Mouse (Mus musculus): ENCODE results near the gene Lrrc40. TPM values are rescaled to one million over a fixed set of nuclear protein-coding genes. Genes with fewer than 3 reads are reported as not detected.
"Not testable (repeated sequence)": the region's sequence is repeated elsewhere in the genome, so short reads cannot be mapped to it uniquely, and the experiment has no call there.

The Lrrc40 gene
- total RNA-seq, 2 experiments from 2014 or later, result 7.1 to 8.9 TPM

DNA sequence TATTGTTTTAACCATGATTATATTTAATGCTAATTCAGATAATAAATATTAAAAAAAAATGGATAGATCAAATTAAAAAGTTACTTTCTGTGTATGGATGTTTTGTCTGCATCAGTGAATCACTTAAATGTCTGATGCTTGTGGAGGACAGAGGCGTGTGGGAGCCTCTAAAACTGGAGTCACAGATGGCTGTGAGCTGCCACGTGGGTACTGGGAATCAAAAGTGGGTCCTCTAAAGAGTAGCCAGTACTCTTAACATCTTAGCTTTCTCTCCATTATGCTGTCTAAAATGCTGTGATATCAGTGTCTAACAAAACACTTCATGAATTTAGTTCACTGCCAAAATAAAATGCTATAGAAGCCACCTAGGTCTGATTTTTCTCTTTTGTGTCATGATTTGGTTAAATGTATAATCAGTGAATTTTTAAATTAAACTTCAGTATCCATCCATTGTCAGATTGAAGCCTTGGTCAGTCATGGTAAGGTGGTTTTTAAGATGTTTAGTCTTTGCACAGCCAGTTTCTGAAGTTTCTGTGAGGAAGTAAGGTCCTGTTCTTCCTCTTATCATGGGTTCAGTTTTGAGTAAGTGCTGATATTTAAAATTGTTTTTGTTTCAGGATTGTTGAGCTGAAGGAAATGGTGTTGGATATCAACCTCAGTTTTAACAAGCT, 24.3 kb downstream of the Lrrc40 start:
- intact Hi-C loops (cut with DNase I), result no loop called here
- no peak overlapping the region for H3K27ac ChIP-seq
- no peak for DNase-seq

DNA sequence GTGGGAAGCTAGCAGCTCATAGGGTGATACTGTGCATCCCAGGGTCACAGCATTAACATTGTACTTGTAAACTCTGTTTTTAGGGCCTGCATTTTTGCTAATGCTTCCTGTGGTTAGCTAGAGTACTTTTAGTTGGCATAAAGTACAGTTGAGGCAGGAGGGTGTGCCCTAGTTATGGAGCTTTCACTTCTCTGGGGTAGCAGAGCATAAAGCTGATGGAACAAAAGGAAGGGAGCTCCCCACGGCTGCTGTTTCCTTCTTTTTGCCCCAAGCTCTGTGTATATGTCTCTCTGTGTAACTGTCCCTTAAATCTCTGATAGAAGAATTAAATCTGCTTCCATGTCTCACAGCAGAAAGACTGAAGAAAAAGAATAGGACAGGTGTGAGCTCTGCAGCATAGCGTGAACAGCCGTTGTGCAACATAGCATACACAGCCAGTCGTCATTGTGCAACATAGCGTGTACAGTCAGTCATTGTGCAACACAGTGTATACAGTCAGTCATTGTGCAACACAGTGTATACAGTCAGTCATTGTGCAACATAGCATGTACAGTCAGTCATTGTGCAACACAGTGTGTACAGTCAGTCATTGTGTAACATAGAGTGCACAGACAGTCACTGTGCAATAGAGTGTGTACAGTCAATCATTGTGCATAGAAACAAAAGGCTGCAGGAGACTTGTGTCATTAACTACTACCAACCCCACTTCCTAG, 25.5 kb downstream of the Lrrc40 start:
- intact Hi-C loops (cut with DNase I), result no loop called here
- no peak for DNase-seq
- H3K4me3 ChIP-seq, result no peak overlapping the region
- no peak for TF ChIP-seq CTCF (IDR thresholded peaks at IDR 0.05)
- no peak overlapping the region for H3K27ac ChIP-seq

More for the DNA sequence above, 24.3 kb downstream of the Lrrc40 start:
- no peak for TF ChIP-seq CTCF (IDR thresholded peaks at IDR 0.05)
- no peak overlapping the region for H3K4me3 ChIP-seq

DNA sequence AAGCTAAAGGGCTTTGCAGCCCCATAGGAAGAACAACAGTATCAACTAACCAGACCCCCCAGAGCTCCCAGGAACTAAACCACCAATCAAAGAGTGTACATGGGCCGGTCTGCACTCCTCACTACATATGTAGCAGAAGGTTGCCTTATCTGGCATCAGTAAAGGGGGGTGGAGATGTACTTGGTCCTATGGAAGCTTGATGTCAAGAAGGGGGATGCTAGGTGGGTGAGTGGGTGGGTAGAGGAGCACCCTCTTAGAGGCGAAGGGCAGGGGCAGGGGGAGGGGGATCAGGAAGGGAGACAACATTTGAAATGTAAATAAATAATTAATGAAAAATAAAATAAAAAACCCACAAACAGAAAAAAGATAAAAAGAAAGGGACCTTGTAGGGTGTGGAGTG, 28.8 kb downstream of the Lrrc40 start:
- no peak for DNase-seq
- Histone ChIP-seq H3K27ac (no peak overlapping the region), H3K4me3 (no peak overlapping the region)
- no peak for TF ChIP-seq CTCF (IDR thresholded peaks at IDR 0.05)
- intact Hi-C loops (cut with DNase I), result no loop called here

DNA sequence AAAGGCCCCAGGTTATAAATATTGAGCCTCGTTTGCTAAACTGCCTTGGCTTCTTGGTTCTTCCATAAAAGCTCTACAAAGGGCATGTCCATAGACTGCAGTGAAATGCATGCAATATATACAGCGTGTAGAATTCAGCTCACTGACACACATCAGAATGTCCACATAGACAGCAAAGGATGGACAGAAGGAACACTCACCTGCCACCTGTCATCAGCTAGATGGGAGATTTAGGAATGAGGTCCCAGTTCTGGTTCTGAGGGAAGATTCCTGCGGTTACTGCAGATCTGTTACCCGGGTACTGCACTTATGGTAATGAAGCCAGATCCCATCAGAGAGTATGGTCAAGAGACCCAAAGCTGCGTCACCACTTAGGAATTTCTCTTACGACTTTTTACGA, 31.5 kb downstream of the Lrrc40 start:
- Histone ChIP-seq H3K4me3 (no peak overlapping the region), H3K27ac (no peak overlapping the region)
- no peak for DNase-seq
- TF ChIP-seq CTCF (IDR thresholded peaks at IDR 0.05), result no peak
- intact Hi-C loops (cut with DNase I), result no loop called here

DNA sequence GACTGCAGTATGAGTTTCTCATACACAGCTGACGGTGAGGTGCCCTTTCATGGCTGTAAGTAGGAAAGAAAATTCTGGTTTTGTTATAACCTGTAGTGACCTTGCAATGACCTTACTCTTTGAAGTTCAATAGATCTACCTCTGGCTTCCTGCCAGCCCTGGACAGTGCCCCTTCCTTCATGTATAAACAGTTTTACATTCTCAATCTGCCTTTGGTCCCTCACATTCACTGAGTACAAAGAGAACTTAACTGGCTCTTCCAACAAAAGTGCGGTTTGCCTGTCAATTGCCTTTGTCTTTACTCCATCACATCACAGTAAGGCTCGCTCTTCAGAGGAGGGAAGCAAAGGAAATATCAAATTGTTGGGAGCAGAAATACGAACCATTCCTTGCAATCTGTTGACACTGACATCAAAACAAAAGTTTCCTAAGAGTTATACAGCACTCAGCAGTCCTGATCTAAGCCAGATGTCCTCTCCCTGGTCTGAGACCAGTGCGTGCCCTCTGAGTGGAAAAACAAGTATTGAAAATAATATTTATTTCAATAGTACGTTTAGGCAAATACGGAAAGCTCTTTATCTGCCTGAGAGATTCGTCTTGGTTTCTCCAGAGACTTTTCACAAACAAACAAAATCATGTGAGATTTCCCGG, 32.3 kb downstream of the Lrrc40 start:
- intact Hi-C loops (cut with DNase I), result no loop called here

DNA sequence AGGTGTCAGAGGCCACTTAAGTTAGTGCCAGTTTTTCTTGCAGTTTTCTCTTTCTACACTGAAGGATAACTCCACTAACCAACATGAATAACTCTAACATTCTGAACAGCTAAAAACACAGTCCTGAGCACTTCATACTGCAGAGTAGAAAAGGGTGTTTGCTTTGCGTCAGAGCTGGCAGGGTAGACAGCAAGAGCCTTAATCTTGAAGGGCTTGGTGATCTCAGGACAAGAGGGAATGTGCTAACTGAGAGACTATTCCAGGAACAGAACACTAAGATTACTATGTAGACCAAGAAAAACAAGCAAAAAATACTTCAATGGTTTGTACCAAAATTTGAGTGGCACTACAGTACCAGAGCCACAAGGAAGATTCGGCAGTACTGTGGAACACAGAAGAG, 38.5 kb downstream of the Lrrc40 start:
- no peak for DNase-seq
- no peak overlapping the region for H3K4me3 ChIP-seq
- intact Hi-C loops (cut with DNase I), result no loop called here
- no peak for TF ChIP-seq CTCF (IDR thresholded peaks at IDR 0.05)
- no peak overlapping the region for H3K27ac ChIP-seq

More for the DNA sequence above, 32.3 kb downstream of the Lrrc40 start:
- Histone ChIP-seq H3K27ac (no peak overlapping the region), H3K4me3 (no peak overlapping the region)
- no peak for TF ChIP-seq CTCF (IDR thresholded peaks at IDR 0.05)
- DNase-seq, result no peak

DNA sequence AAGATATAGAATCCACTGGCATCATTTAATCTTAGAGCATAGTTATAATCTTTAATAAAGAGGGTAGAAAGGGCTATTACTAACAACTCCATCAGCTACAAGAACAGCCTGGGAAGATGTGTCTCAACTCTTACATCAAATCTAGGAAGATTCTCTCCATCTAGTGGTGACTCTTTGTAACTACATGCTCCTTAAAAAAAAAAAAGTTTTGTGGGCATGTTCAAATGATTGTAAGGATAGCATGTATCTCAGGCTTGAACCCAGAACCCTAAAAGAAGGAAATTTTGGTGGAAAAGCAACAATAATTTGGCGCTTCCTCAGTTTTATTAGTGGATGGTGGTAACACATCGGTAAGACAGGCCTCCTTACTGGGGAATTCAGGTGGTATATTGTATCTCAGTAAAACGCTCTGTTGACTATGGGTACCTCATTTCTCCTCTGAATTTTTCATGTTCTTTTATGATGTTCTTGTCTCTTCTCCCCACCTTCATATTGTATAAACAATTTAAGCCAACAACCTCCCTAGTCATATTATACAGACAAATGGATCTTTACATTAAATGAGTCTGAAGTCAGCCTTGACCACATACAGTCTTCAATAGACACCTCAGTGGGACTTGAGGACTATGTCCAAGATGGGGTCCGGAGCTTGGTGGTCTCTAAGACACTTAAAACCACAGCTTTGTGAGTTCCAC, 40.4 kb downstream of the Lrrc40 start:
- intact Hi-C loops (cut with DNase I), result loop anchor here (2.0 kb wide), 1 partner anchor 200 kb away; no protein-coding TSS in a partner anchor
- H3K27ac ChIP-seq, result no peak overlapping the region
- DNase-seq, result no peak
- H3K4me3 ChIP-seq, result no peak overlapping the region
- peak; percentile 75 for TF ChIP-seq CTCF (IDR thresholded peaks at IDR 0.05)

DNA sequence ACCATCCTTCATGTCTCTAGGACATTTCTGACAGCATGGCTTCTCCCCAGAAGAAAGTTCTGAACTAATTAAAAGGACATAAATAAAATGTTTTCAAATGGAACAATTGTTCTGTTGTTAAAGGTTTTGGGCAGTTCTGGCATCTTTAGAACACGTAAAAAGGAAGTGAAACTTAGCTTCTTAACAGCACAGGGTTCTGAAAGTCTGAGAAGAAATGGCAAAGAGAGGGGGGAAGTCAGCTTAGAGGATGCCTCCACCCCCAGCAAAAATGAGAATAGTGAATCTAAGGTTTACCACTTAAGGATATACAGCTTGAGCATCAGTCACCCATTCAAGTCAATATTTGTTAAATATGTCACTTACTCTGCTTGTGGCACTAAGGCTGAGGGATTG, 40.9 kb downstream of the Lrrc40 start:
- no peak overlapping the region for H3K4me3 ChIP-seq
- no peak for DNase-seq
- intact Hi-C loops (cut with DNase I), result loop anchor here (2.0 kb wide), 1 partner anchor 201 kb away; no protein-coding TSS in a partner anchor
- TF ChIP-seq CTCF (IDR thresholded peaks at IDR 0.05), result no peak
- no peak overlapping the region for H3K27ac ChIP-seq

DNA sequence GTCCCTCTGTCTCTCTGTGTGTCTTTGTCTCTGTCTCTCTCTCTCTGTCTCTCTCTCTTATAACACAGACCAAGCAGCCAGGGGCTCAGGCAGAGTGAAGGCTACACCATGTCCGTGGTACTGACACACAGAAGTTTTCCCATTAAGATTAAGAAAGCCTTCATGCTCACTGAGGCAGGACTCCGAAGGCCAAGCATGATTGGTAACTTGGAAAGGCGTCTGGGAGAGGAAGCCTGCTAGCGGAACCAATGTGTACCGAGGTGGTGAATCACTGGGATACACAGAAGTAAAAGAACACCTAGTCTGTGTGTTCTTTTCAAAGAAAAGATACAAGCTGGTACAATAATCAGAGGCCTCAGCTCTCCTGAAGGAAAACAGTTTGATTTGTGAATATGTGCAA, 41.4 kb downstream of the Lrrc40 start:
- DNase-seq, result no peak
- intact Hi-C loops (cut with DNase I), result loop anchor here (2.0 kb wide), 1 partner anchor 201 kb away; no protein-coding TSS in a partner anchor
- TF ChIP-seq CTCF (IDR thresholded peaks at IDR 0.05), result no peak
- Histone ChIP-seq H3K4me3 (no peak overlapping the region), H3K27ac (no peak overlapping the region)

DNA sequence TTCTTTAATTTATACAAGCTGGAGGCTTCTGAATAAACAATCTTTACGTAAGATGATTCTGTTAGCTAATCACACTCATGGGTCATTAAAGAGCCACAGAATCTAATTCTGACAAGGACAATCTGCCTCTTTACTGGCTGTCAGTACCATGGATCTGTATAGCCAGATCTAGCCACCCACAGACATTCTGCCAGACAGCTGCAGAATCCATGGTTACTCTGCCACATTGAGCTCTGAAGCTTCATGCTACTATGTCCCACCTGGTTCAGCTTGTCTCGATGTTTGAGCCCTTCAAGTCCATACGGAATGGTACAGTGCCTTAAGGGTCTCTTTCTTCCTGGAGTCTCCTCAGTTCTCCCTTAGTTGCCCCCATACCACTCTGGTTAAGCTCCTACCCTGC, 55.1 kb downstream of the Lrrc40 start:
- Histone ChIP-seq H3K27ac (no peak overlapping the region), H3K4me3 (no peak overlapping the region)
- intact Hi-C loops (cut with DNase I), result no loop called here
- DNase-seq, result no peak
- TF ChIP-seq CTCF (IDR thresholded peaks at IDR 0.05), result no peak

DNA sequence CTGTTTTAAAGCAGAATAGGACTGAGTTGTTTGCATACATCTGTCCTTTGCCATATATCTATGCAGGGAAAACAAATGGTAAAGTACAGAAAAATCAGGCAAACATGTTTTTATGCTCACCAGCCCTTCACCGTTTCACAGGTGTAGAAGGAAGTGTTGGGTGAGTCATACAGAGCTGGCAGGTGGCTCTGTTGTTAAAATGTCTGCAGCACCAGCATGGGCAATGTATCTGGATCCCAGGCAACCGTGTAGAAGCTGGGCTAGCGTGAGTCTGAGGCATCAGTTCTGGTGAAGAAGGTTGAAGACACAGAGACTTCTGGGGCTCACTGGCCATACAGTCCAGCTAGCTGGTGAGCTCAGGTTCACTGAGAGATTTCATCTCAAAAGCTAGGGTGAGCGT, 57.5 kb downstream of the Lrrc40 start:
- no peak for TF ChIP-seq CTCF (IDR thresholded peaks at IDR 0.05)

DNA sequence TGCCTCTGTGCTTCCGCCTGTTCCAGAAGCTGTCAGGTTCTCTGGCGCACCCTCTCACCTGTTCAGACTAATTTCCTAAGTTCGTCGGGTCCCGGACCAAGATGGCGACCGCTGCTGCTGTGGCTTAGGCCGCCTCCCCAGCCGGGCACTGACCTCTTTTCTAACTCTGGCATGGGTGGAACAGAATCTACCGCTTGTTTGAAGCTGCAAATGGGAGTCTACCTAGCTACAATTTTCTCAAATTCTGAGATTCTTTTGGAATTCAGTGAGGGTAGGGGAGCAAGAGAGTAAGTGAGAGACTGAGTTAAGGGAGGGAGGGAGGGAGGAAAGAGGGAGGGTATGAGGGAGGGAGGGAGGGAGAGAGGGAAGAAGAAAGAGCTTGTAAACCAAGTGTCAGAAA, 65.6 kb downstream of the Lrrc40 start:
- H3K4me3 ChIP-seq; DNase-seq; H3K27ac ChIP-seq; intact Hi-C loops (cut with DNase I): not testable (repeated sequence)

More for the DNA sequence above, 57.5 kb downstream of the Lrrc40 start:
- no peak overlapping the region for H3K4me3 ChIP-seq
- intact Hi-C loops (cut with DNase I), result no loop called here
- DNase-seq, result no peak
- H3K27ac ChIP-seq, result no peak overlapping the region

DNA sequence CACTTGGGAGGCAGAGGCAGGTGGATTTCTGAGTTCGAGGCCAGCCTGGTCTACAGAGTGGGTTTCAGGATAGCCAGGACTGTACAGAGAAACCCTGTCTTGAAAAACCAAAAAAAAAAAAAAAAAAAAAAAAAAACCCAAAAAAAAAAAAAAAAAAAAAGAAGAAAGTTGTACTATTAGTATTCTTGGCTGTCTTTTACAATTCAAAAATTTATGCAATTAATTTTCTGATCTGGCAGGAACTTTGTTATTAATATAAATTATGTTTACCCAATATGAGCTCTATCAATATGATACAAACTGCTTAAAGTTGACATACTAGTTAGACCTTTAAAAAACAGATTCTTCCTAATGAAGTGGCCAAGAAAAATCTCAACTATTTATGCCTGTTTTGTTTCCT, 66.1 kb downstream of the Lrrc40 start:
- intact Hi-C loops (cut with DNase I); DNase-seq: not testable (repeated sequence)

More for the DNA sequence above, 66.1 kb downstream of the Lrrc40 start:
- not testable (repeated sequence) for H3K4me3 ChIP-seq, H3K27ac ChIP-seq
